Mouse (Mus musculus): ENCODE measurements around the gene Cfap97d1. TPM values are rescaled to one million over a fixed set of nuclear protein-coding genes. Genes with fewer than 3 reads are reported as not detected.

Gene Cfap97d1
- polyA plus RNA-seq, 1 experiment from 2014 or later = 0.20 TPM

DNA sequence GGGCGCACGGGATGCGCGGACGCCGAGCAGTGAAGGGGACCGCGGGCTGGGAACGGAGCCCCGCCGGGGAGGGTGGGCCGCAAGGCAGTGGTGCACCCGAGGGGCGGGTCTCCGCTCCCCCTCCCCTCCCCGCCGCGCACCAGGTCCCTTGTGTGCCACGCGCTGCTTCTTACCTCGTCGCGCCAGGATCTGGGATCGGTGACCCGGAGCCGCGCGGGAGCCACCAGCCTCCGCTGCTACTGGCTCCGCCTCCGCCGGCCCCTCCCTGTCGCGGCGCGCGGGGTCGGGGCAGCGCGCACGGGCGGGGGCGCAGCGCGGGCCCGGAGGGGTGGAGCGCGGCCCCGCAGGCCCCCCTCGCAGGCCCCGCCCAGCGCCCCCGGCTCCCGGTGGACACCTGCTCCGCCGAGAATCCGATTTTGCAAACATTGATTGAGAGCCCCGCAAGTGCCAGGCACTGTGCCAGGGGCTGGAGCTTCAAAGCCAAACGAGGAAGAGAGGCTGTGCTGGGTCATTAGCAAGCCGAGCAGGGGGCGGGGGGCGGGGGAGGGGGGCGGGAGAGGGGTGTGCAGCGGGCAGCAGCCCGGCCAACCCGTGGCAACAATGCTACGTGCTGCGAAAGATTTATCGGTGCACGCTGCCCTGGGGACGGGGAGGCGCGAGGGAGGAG, 42.7 kb downstream of the Cfap97d1 start:
- 0 out of 2 replicates have a peak overlapping the region, but pooled peaks have one; percentile 26 for H3K9ac ChIP-seq (replicated peaks; ENCODE audit: low read depth)
- no peak for TF ChIP-seq CTCF (IDR thresholded peaks at IDR 0.05)
- no peak for TF ChIP-seq EP300 (IDR thresholded peaks at IDR 0.05)
- H3K4me1 ChIP-seq (ENCODE audit: insufficient read depth, low read depth, low read length) = no peaks in the 10 kb centered on the region
- H3K27me3 ChIP-seq (replicated peaks; ENCODE audit: insufficient read depth, low read length) = no peaks in the 10 kb centered on the region
- H3K27ac ChIP-seq (ENCODE audit: low read length) = no peak overlapping the region
- peak; percentile 92 for ATAC-seq
- H3K4me3 ChIP-seq (ENCODE audit: low read depth, low read length) = peak overlapping the region; percentile 59
- H3K4me2 ChIP-seq (replicated peaks; ENCODE audit: low read depth, low read length) = peak overlapping the region; percentile 94
- H3K36me3 ChIP-seq (ENCODE audit: insufficient read depth, low read length) = no peaks in the 10 kb centered on the region
- H3K9me3 ChIP-seq (ENCODE audit: low read length) = no peaks in the 10 kb centered on the region
- WGBS = under 1% methylated on average over 48 of the region's 73 CpGs
- peak; percentile 70 for DNase-seq (ENCODE audit: low spot score)

DNA sequence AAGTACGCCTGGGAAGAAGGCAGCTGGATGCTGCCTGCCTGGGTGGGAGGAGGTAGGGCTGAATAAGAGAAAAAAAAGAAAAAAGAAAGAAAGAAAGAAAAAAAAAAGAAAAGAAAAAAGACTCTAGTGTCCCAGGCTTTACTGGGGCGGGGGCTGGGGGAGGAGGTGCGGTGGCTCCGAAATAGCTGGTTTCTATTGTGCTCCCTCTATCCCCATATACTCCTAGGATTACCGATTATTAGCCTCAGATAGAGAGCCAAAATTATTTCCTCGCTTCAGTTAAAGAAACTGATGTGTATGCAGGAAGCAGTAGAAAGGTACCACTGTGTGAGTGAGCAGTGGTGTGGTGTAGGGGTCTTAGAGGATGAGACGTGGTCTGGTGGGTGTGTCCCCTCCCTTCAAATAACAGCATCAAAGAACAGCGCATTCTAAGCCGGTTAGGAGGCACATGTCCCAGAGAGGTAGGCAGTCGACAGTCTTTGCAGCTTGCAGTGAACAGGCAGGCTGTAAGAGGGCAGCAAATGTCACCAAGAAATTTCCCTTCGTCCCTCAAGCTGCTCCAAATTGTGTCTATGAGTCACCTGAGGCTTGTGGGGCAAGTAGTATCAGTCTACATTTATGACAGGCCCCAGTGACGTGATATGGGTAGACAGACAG, 43.4 kb downstream of the Cfap97d1 start:
- Histone ChIP-seq H3K9me3 (ENCODE audit: low read length) (no peaks in the 10 kb centered on the region), H3K27ac (ENCODE audit: low read length) (no peak overlapping the region), H3K27me3 (replicated peaks; ENCODE audit: insufficient read depth, low read length) (no peaks in the 10 kb centered on the region), H3K36me3 (ENCODE audit: insufficient read depth, low read length) (no peaks in the 10 kb centered on the region), H3K4me2 (replicated peaks; ENCODE audit: low read depth, low read length) (peak overlapping the region; percentile 94), H3K4me1 (ENCODE audit: insufficient read depth, low read depth, low read length) (no peaks in the 10 kb centered on the region), H3K4me3 (ENCODE audit: low read depth, low read length) (peak overlapping the region; percentile 59), H3K9ac (replicated peaks; ENCODE audit: low read depth) (no peak overlapping the region)
- ATAC-seq = no peak
- no peak for DNase-seq (ENCODE audit: low spot score)
- 8% methylated on average over 12 of the region's 12 CpGs for WGBS
- TF ChIP-seq CTCF (IDR thresholded peaks at IDR 0.05) (0 out of 2 replicates have a peak, but pooled peaks have one; percentile 20), EP300 (IDR thresholded peaks at IDR 0.05) (no peak)

GRCm38 (mm10) chr11:102028087-102028816, 44.2 kb downstream of the Cfap97d1 start, which contains the start of gene Mpp3:
Gene Mpp3 (minus strand): TSS chr11:102028461.
- H3K27ac ChIP-seq (ENCODE audit: low read length) = no peak within 1 kb of the TSS
- no peak within 1 kb of the TSS for H3K9ac ChIP-seq (replicated peaks; ENCODE audit: low read depth)
- no peaks in the 10 kb centered on the region for H3K27me3 ChIP-seq (replicated peaks; ENCODE audit: insufficient read depth, low read length)
- ATAC-seq (no peak), DNase-seq (ENCODE audit: low spot score) (no peak)
- no peaks in the 10 kb centered on the region for H3K4me1 ChIP-seq (ENCODE audit: insufficient read depth, low read depth, low read length)
- WGBS = 74% methylated on average over 6 of the region's 6 CpGs
- H3K4me3 ChIP-seq (ENCODE audit: low read depth, low read length) = peak within 1 kb of the TSS; percentile 59
- peak within 1 kb of the TSS; percentile 94 for H3K4me2 ChIP-seq (replicated peaks; ENCODE audit: low read depth, low read length)
- no peaks in the 10 kb centered on the region for H3K36me3 ChIP-seq (ENCODE audit: insufficient read depth, low read length)
- no peaks in the 10 kb centered on the region for H3K9me3 ChIP-seq (ENCODE audit: low read length)
- no peak for TF ChIP-seq EP300 (IDR thresholded peaks at IDR 0.05)
- TF ChIP-seq CTCF (IDR thresholded peaks at IDR 0.05) = no peak

GRCm38 (mm10) chr11:102029304-102029703, 45.2 kb downstream of the Cfap97d1 start:
- no peak overlapping the region for H3K4me2 ChIP-seq (replicated peaks; ENCODE audit: low read depth, low read length)
- no peak overlapping the region for H3K27ac ChIP-seq (ENCODE audit: low read length)
- no peaks in the 10 kb centered on the region for H3K4me1 ChIP-seq (ENCODE audit: insufficient read depth, low read depth, low read length)
- no peak overlapping the region for H3K9ac ChIP-seq (replicated peaks; ENCODE audit: low read depth)
- 75% methylated on average over 4 of the region's 4 CpGs for WGBS
- no peak overlapping the region for H3K4me3 ChIP-seq (ENCODE audit: low read depth, low read length)
- ATAC-seq (no peak), DNase-seq (ENCODE audit: low spot score) (no peak)
- no peaks in the 10 kb centered on the region for H3K27me3 ChIP-seq (replicated peaks; ENCODE audit: insufficient read depth, low read length)
- H3K36me3 ChIP-seq (ENCODE audit: insufficient read depth, low read length) = no peaks in the 10 kb centered on the region
- H3K9me3 ChIP-seq (ENCODE audit: low read length) = no peaks in the 10 kb centered on the region
- no peak for TF ChIP-seq CTCF (IDR thresholded peaks at IDR 0.05)
- no peak for TF ChIP-seq EP300 (IDR thresholded peaks at IDR 0.05)

DNA sequence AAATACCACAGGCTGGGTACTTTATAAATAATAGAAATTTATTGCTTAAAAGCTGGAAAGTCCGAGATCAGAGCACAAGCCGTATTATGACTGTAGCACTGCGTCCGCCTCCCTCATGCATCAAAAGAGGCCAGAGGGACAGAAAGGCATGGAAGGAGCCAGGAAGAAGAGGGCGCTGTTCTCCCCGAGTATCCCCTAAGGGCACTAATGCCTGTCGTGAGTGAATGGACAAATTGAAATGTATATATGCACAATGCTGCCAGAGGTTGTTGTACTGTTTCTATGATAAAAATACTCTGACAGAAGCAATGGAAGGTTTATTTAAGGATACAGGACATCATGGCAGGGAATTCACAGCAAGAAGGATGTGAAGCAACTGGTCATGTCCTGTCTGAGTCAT, 45.9 kb downstream of the Cfap97d1 start:
- no peak overlapping the region for H3K9ac ChIP-seq (replicated peaks; ENCODE audit: low read depth)
- no peaks in the 10 kb centered on the region for H3K36me3 ChIP-seq (ENCODE audit: insufficient read depth, low read length)
- ATAC-seq = no peak
- peak; percentile 33 for TF ChIP-seq CTCF (IDR thresholded peaks at IDR 0.05)
- no peak for TF ChIP-seq EP300 (IDR thresholded peaks at IDR 0.05)
- no peaks in the 10 kb centered on the region for H3K9me3 ChIP-seq (ENCODE audit: low read length)
- WGBS = 35% methylated on average over 7 of the region's 7 CpGs
- no peak overlapping the region for H3K4me2 ChIP-seq (replicated peaks; ENCODE audit: low read depth, low read length)
- no peak for DNase-seq (ENCODE audit: low spot score)
- H3K27ac ChIP-seq (ENCODE audit: low read length) = no peak overlapping the region
- H3K4me1 ChIP-seq (ENCODE audit: insufficient read depth, low read depth, low read length) = no peaks in the 10 kb centered on the region
- H3K4me3 ChIP-seq (ENCODE audit: low read depth, low read length) = no peak overlapping the region
- H3K27me3 ChIP-seq (replicated peaks; ENCODE audit: insufficient read depth, low read length) = no peaks in the 10 kb centered on the region

DNA sequence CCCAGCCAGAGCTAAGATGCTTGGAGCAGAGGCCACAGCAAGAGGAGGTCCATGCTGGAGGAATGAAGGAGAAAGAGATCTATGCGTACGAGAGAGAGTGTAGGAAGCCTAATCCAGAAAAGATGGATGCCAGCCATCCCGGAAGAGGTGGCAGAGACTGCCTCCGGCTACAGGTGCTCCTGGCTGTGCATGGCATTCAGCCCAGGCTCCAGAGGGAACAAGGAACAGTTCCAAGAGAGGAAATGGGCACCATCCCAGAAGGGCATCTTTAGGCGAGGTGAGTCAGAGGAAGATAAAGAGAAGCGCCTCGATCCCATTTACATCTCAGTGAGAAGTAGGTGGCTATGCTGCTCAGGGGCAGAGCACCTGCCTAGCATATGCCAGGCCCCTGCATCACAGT, 47.1 kb downstream of the Cfap97d1 start:
- H3K4me1 ChIP-seq (ENCODE audit: insufficient read depth, low read depth, low read length) = no peaks in the 10 kb centered on the region
- H3K4me2 ChIP-seq (replicated peaks; ENCODE audit: low read depth, low read length) = no peak overlapping the region
- DNase-seq (ENCODE audit: low spot score) (no peak), ATAC-seq (no peak)
- WGBS = 61% methylated on average over 7 of the region's 7 CpGs
- no peaks in the 10 kb centered on the region for H3K36me3 ChIP-seq (ENCODE audit: insufficient read depth, low read length)
- no peak overlapping the region for H3K9ac ChIP-seq (replicated peaks; ENCODE audit: low read depth)
- TF ChIP-seq CTCF (IDR thresholded peaks at IDR 0.05) (no peak), EP300 (IDR thresholded peaks at IDR 0.05) (no peak)
- H3K27ac ChIP-seq (ENCODE audit: low read length) = no peak overlapping the region
- no peaks in the 10 kb centered on the region for H3K9me3 ChIP-seq (ENCODE audit: low read length)
- no peak overlapping the region for H3K4me3 ChIP-seq (ENCODE audit: low read depth, low read length)
- no peaks in the 10 kb centered on the region for H3K27me3 ChIP-seq (replicated peaks; ENCODE audit: insufficient read depth, low read length)
